In the genomic region with DNA sequence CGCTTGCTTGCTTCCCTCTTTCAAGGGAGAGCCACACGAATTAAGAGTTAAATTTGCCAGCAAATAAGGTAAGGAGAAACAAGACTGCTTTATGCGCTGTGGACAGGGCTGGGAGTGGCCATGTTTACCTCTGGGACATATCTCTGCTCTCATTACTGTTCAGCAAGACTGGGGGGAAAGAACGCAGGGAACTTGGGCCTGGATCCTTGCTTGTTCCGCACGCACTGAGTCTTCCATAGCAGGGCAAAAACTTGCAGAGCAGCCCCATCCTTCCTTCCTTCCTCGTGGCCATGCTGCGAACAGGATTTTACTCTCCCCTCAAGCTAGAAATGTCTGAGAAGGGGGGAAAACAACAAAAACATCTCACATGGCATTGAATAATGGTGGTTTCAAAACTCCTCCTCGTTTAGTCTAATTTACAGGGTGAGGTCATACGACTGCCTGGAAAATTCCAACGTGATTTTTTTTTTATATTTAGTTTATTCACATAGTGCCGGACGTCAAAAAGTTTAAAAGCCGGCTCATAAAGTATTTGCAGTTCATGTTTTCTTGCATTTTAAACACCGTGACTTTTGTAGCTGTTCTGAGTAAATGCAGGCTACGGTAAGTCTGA, we compare ENCODE assay signal across 9 mouse cellular contexts. TPM values are rescaled to one million over a fixed set of nuclear protein-coding genes. Genes with fewer than 3 reads are reported as not detected.
DNase-seq lines count a peak whose midpoint lies in the region; ATAC-seq and TF ChIP-seq lines count a peak whose summit lies in the region.
"Had no signal": no experiment of that assay in that cellular context is flagged by ENCODE, and none has a peak within 500 bp of the region (broad histone marks: within the 10 kb centered on the region; RNA-seq: fewer than 3 reads in every experiment).

No protein-coding gene starts in this region.

- H3K27me3 ChIP-seq in liver, adult 2 months (ENCODE audit: control insufficient read depth, insufficient read depth, low read length), result no peaks in the 10 kb centered on the region
- H3K27me3 ChIP-seq in embryonic facial prominence, embryonic 11.5 days (ENCODE audit: control insufficient read depth, insufficient read depth, low read length), result no peaks in the 10 kb centered on the region
- no peaks in the 10 kb centered on the region for H3K27me3 ChIP-seq in intestine, embryonic 14.5 days (replicated peaks; ENCODE audit: control insufficient read depth, insufficient read depth, low read length)
- H3K27me3 ChIP-seq: midbrain, embryonic 12.5 days had no signal

- H3K36me3 ChIP-seq in liver, adult 2 months (ENCODE audit: control insufficient read depth, insufficient read depth, low read length), result 0 out of 2 replicates have a peak, but pooled peaks cover 5% of the 10 kb centered on the region
- no peaks in the 10 kb centered on the region for H3K36me3 ChIP-seq in embryonic facial prominence, embryonic 11.5 days (replicated peaks; ENCODE audit: control insufficient read depth, insufficient read depth, low read depth, low read length)
- peaks cover 5% of the 10 kb centered on the region; the same call in 1 of the 2 replicates for H3K36me3 ChIP-seq in intestine, embryonic 14.5 days (ENCODE audit: control insufficient read depth, insufficient read depth, low read length)
- H3K36me3 ChIP-seq: midbrain, embryonic 12.5 days had no signal

- peaks cover 43% of the 10 kb centered on the region for H3K79me2 ChIP-seq in liver, adult 2 months (ENCODE audit: control insufficient read depth, insufficient read depth, low read length)

- ATAC-seq in embryonic facial prominence, embryonic 11.5 days (replicated peaks; ENCODE audit: insufficient number of reproducible peaks, low FRiP score, low TSS enrichment, low read depth), result no peak
- peak; percentile 37; the same call in 1 of the 2 replicates for ATAC-seq in intestine, embryonic 14.5 days (replicated peaks; ENCODE audit: low FRiP score, low TSS enrichment, low read depth)

- H3K4me3 ChIP-seq in liver, adult 2 months (ENCODE audit: insufficient read depth, low read depth, low read length), result no peak overlapping the region
- H3K4me3 ChIP-seq in embryonic facial prominence, embryonic 11.5 days (ENCODE audit: low read depth, low read length), result no peak overlapping the region
- 0 out of 2 replicates have a peak overlapping the region, but pooled peaks have one; percentile 6 for H3K4me3 ChIP-seq in intestine, embryonic 14.5 days (ENCODE audit: low read depth, low read length)
- H3K4me3 ChIP-seq: midbrain, embryonic 12.5 days had no signal

- no peak overlapping the region for H3K4me2 ChIP-seq in embryonic facial prominence, embryonic 11.5 days (ENCODE audit: low read depth, low read length)
- H3K4me2 ChIP-seq in intestine, embryonic 14.5 days (ENCODE audit: low read length), result peak overlapping the region; percentile 35
- H3K4me2 ChIP-seq: midbrain, embryonic 12.5 days had no signal

- no peak for DNase-seq in liver, adult 2 months (ENCODE audit: extremely low read depth, low read depth, low spot score)
- no peak for DNase-seq in liver
- peak; percentile 34 for DNase-seq in embryonic facial prominence, embryonic 11.5 days (ENCODE audit: low spot score)
- no peak for DNase-seq in intestine, embryonic 14.5 days (ENCODE audit: low spot score)
- peak; percentile 48 for DNase-seq in lung, postnatal 10 days
- no peak for DNase-seq in T-cell, adult 2 months (ENCODE audit: low spot score)
- DNase-seq in gastrocnemius, adult 8-10 months (ENCODE audit: low spot score in 2 of 2), result no peak
- DNase-seq in yolk sac, embryonic 10.5 days (ENCODE audit: low spot score), result no peak

- no peak for TF ChIP-seq POLR2A in liver, adult 2 months (IDR thresholded peaks at IDR 0.05; ENCODE audit: extremely low read depth, insufficient read depth, low read length)

- H3K9me3 ChIP-seq in embryonic facial prominence, embryonic 11.5 days (replicated peaks; ENCODE audit: control insufficient read depth, low read length), result no peaks in the 10 kb centered on the region
- no peaks in the 10 kb centered on the region for H3K9me3 ChIP-seq in intestine, embryonic 14.5 days (ENCODE audit: control insufficient read depth, low read length)
- H3K9me3 ChIP-seq: midbrain, embryonic 12.5 days had no signal

- H3K4me1 ChIP-seq in liver, adult 2 months (ENCODE audit: control insufficient read depth, insufficient read depth, low read length), result peaks cover 14% of the 10 kb centered on the region
- peaks cover 17% of the 10 kb centered on the region for H3K4me1 ChIP-seq in embryonic facial prominence, embryonic 11.5 days (ENCODE audit: control insufficient read depth, insufficient read depth, low read length)
- H3K4me1 ChIP-seq in intestine, embryonic 14.5 days (replicated peaks; ENCODE audit: control insufficient read depth, insufficient read depth, low read length), result peaks cover 68% of the 10 kb centered on the region

- no peak for TF ChIP-seq CTCF in liver, adult 2 months (IDR thresholded peaks at IDR 0.05; ENCODE audit: low read depth, low read length)

- WGBS in liver, adult 2 months, result 70% methylated on average over 16 of the region's 16 CpGs
- 33% methylated on average over 16 of the region's 16 CpGs for WGBS in embryonic facial prominence, embryonic 11.5 days
- WGBS in intestine, embryonic 14.5 days, result 9% methylated on average over 16 of the region's 16 CpGs

- peak overlapping the region; percentile 43; the same call in 1 of the 2 replicates for H3K27ac ChIP-seq in liver, adult 2 months (replicated peaks; ENCODE audit: insufficient read depth, low read depth, low read length)
- H3K27ac ChIP-seq in embryonic facial prominence, embryonic 11.5 days (replicated peaks; ENCODE audit: low read depth, low read length), result peak overlapping the region; percentile 59
- peak overlapping the region; percentile 85 for H3K27ac ChIP-seq in intestine, embryonic 14.5 days (ENCODE audit: low read depth)
- H3K27ac ChIP-seq: midbrain, embryonic 12.5 days had no signal

- no peak overlapping the region for H3K9ac ChIP-seq in liver, adult 2 months (ENCODE audit: low read depth, low read length)
- 0 out of 2 replicates have a peak overlapping the region, but pooled peaks have one; percentile 47 for H3K9ac ChIP-seq in embryonic facial prominence, embryonic 11.5 days (replicated peaks; ENCODE audit: low read length)
- peak overlapping the region; percentile 20; the same call in 1 of the 2 replicates for H3K9ac ChIP-seq in intestine, embryonic 14.5 days (ENCODE audit: low read length)
- H3K9ac ChIP-seq: midbrain, embryonic 12.5 days had no signal

RNA-seq across cellular contexts. Expression of a gene that starts 21.8 kb away (rescaled TPM):
- total RNA-seq in liver, adult 2 months (2014; rRNA removed), result 32.2 and 35.2 TPM in 2 replicates
- 16.4 and 17.5 TPM in 2 replicates for polyA plus RNA-seq in liver, adult 2 months (2012; rRNA removed)
- polyA plus RNA-seq in embryonic facial prominence, embryonic 11.5 days (2014; fragmentation: Nextera tagmentation; extraction: Ambion mirVana), result 74.3 and 76.0 TPM in 2 replicates
- polyA plus RNA-seq in intestine, embryonic 14.5 days (2014; fragmentation: Nextera tagmentation; extraction: Ambion mirVana), result 111 and 118 TPM in 2 replicates
- total RNA-seq in gastrocnemius, adult 8-10 months (2022), result 100 to 1,000 TPM; 229 to 309 (median 276) TPM

Comparison
In these comparisons a context has a peak if more than half of its experiments do, and no peak if none do; other contexts are left out.
1. DNase-seq: peak in embryonic facial prominence, embryonic 11.5 days (single experiment) and lung, postnatal 10 days (single experiment); none in liver, adult 2 months (single experiment), liver (single experiment), intestine, embryonic 14.5 days (single experiment), T-cell, adult 2 months (single experiment), gastrocnemius, adult 8-10 months (0 of 2) and yolk sac, embryonic 10.5 days (single experiment).
2. Peak in every context shown above with its lines, with median percentiles within 50 percentile points of each other: H3K27ac ChIP-seq.